Mouse (Mus musculus): ENCODE results near the gene 6430571L13Rik.

GRCm38 (mm10) chr9:107325904-107326303 is 14.5 kb upstream of the 6430571L13Rik start:
- no peak for TF ChIP-seq CTCF (IDR thresholded peaks at IDR 0.05; ENCODE audit: borderline replicate concordance, control insufficient read depth, extremely low read depth, insufficient read depth, low read length, poor library complexity)
- TF ChIP-seq POLR2A (IDR thresholded peaks at IDR 0.05; ENCODE audit: control insufficient read depth, extremely low read depth, insufficient read depth, low read length, poor library complexity), result no peak
